Mouse (Mus musculus) 3T3-L1 (cell line): ENCODE measurements around the gene Tmem82.

ENCODE experiments used
- DNase-seq: peaks from one replicate; pipeline ENCODE4 v3.0.0-alpha.2; 2015; ENCODE audit warnings: low read depth, low spot score

Gene Tmem82

GRCm38 (mm10) chr4:141618565-141619243, at the start of gene Tmem82:
Gene Tmem82, minus strand, starts transcription at chr4:141618633.
- DNase-seq = peak; percentile 72

DNA sequence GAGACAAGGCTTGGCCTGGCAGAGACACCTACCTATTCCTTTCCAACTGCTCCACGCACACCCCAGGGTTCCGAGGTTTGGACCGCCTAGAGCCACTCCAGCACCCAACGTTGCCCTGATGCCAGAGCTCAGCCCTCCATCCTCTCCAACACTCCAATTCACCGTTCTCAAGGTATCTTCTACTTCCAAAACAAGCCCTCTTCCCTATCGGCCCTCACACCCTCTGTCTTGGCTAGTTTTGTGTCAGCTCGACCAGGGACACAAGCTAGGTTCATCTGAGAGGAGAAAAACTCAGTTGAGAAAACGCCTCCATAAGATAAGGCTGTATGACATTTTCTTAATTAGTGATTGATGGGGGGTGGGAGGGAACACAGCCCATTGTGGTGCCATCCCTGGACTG, 46.4 kb upstream of the Tmem82 start, which contains the start of gene Plekhm2:
Plekhm2 (minus strand) TSS at position 101 of the 400 bp plus-strand sequence.
- DNase-seq = no peak

- peak; percentile 51 for DNase-seq
These were observed 45.7 kb upstream of the Tmem82 start for GRCm38 (mm10) chr4:141664011-141664745.

GRCm38 (mm10) chr4:141663122-141663931, 44.9 kb upstream of the Tmem82 start:
- peak; percentile 34 for DNase-seq

DNA sequence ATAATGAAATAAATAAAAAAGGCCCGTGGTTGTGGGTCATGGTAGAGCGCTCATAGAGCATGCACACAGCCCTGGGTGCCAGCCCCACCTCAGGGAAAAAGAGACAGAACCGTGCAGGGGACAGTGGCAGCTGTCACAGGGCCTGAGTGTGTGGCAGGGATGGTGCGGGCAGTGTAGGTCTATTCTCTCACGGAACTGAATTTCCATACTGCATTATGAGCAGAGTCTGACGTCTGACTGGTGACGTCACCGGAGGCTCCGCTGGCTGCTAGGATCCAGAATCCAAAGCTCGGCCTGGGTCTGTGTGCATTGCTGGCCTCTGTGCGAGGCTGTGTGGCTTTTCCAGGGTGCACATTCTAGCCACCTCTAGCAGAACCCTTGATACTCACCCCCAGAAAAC, 42.5 kb upstream of the Tmem82 start:
- DNase-seq = no peak

GRCm38 (mm10) chr4:141659739-141660138, 41.3 kb upstream of the Tmem82 start:
- no peak for DNase-seq

DNA sequence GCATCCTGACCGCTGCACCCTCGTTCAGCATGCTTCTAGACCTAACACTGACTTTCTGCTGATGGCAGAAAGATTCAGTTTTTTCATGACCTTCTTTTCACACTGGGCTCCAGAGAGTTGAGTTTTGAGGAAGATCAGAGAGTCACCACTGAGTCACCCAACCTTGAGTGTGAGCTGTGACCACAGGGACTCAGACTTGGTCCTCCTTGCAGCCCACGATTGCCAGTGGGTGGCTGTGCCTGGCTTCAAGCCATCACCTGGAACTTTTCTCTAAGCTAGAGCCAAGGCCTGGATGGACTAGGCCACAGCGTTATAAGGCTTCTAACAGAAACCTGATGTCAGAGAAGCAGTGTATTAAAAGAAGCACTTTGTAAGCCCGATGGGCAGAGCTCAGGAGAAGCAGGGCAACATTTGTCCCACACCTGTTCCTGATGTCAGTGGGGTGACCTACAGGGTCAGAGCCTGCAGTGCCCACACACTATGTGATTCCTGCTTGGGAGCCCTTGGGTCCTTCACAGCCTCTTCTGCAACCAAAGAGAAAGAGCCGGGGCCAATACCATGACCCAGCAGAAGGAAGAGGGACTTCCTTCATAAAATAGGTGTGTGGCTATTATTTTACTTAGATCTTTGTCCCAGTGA, 40.5 kb upstream of the Tmem82 start:
- peak; percentile 51 for DNase-seq

DNA sequence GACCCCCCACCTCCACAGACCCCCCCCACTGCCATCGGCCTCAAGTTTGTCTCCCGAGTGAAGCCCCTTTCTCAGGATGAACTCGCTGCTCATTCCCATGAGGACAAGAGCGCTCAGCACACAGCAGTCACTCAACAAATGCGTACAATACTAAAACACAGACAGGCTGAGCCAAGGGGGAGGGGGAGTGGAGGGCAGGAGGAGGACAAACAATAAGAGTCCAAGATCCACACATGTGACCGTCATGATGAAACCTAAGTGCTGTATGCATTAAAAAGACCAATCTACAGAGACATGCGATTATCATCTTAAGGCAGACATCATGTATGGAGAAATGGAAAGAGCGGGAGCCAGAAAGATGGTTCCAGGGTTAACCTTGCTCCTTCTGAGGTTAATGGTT, 38.5 kb upstream of the Tmem82 start:
- no peak for DNase-seq

GRCm38 (mm10) chr4:141655908-141656608, 37.6 kb upstream of the Tmem82 start:
- no peak for DNase-seq

DNA sequence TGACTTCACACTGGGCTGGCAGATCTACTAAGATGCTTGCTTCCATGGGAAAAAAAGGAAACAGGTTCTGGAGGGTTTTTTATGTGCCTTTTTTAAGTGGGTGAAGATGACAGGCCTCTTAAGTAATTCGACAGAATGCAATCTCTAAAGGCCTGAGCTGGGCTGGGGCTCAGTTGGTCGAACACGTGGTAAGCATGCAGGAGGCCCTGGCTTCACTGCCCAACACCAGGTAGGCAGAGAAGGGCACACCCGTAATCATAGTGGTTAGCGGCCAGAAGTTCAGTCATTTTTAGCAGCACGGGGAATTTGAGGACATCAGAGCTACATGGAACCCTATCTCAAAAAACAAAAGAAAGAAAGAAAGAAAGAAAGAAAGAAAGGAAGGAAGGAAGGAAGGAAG, 36.1 kb upstream of the Tmem82 start:
- DNase-seq = no peak

DNA sequence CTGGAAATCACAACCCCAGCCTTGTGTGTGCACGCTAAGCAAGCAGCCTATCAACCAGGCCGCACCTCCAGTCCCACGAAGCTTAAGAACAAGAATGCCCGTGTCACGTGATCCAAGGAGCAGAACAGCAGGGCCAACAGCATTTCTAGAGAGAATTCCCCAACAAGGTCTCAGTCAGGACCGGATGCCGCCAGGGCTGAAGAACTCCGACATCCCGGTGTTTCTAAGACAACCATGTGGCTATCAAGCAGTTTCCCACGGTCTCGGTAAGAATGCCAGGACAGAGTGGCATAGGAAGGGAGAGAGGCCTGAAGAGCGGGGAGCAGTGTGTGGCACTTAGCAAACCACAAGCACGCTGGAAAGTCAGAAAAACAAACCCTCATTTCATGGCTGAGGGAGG, 35.4 kb upstream of the Tmem82 start:
- no peak for DNase-seq

- DNase-seq = no peak
These were observed 34.6 kb upstream of the Tmem82 start for GRCm38 (mm10) chr4:141653044-141653443.

GRCm38 (mm10) chr4:141651944-141652343, 33.5 kb upstream of the Tmem82 start:
- DNase-seq = no peak

DNA sequence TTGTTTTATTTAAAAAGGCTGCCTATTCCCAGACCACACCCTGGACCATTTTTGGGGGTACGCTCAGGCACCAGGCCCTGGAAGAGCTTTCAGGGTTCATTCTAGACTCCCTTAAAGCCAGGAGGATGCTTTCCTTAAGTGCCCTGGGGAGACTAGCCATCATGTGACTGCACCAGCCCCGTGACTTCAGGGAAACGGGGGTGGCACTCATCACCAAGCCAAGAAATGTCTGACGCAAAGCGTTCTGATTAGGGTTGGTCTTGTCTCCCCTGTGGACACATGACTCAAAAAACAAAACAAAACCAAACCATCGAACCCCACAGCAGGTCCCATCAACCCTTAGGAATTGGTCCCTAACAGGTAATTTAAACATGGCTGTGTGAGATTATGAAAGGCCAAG, 32.9 kb upstream of the Tmem82 start:
- DNase-seq = no peak

GRCm38 (mm10) chr4:141649244-141649643, 30.8 kb upstream of the Tmem82 start:
- no peak for DNase-seq

DNA sequence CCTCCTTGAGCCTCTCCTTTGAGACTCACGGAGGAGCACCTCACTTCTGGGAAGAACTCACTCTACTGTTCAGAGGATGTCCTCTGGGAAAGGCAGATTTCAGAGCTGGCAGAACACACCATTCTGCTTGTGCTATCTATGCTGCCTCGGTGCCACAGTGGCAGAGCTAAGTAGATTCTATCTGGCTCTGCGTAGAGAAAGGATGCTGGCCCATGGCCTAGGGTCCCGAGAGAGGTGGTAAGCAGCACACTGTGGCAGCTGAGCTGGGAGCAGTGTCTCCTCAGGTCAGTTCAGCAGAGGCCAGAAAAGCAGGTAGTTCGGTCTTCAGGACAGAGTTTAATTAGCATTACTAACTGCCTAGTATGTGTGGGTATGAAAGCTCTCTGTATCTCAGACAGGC, 29.8 kb upstream of the Tmem82 start:
- no peak for DNase-seq

GRCm38 (mm10) chr4:141647187-141647586, 28.8 kb upstream of the Tmem82 start:
- no peak for DNase-seq

DNA sequence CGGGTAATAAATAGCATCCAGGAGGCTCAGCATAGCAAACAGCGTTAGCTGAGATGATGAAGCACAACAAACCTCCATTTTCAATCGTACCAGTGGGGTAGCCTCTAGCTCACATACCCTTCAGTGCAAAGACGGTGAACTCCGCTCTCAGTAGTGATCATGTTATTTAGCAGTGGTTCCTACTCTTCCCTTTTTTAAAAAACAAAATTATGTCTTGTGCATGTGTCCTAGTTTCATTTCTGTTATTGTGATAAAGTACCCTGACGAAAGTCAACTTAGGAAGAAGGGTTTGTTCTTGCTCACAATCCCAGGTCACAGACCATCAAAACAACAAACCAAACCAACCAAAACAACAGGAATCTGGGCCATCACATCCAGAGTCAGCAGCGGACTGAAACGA, 27.6 kb upstream of the Tmem82 start:
- DNase-seq = no peak

DNA sequence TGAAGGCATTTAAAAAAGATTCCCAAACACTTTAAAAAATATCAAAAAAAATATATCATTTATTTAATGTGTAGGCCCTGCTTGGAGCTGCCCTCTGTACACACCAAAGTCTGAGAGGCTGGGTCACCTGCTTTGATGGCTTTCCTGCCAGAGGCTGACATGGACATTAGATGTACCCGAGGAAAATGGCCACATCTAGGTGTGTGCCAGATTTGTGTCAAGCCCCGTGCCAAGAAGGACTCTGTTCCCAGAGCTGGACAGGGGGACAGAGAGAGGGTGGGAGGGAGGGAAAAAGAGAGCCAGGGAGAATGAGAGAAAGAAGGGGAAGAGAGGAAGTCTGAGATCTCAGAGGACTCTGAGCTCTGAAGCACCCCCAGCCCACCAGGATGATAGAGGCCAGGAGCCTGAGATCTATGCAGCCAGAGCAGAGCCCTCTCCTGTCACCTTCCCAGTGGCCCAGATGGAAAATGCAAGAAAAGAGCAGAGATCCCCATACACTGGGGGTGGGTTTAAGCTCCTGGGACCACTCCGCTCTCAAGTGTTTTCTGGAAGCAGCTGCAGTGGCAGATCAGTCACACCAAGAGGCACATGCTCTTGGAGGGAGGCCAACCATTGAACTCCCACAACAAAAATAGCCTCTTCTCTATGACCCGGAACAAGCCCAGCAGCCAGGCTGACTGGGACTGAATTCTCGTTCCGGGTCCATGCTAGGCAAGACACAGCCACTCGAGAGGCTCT, 24.9 kb upstream of the Tmem82 start:
- peak; percentile 39 for DNase-seq

DNA sequence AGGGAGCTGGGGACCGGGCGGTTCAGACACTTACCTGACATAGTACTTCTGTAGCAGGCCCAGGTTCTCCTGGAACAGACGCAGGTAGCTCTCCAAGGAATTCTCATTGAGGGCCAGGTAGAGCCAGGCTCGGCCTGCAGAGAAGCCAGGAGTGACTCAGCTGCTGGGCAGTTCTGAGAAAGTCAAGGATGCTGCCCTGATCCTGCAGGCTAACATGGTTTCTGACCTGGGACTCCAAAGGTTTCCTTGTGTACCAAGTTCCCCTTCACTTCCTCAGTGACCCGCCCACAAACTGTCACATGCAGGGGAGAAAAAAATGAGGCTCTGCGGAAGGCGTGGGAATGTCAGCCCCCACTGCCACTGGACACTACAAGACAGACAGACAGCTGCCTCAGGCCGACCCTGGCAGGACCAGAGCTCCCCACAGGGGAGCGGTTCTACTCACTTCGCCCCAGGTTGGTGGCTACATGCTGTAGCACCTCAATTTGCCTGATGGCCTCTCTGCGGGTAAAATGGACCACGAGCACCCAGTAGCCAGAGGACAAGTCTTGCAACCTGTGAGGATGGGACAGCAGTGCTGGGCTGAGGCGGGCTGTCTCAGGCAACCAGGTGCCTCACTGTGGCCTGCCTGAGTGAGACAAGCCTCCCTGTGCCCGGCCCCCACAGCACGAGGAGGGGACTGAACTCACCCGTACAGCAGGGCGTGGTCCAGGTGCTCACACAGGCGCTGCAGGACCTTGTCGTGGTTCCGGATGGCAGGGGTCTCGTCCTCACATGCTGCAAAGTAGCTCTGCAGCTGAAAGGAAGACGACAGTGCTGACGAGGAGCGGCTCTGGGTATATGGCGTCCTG, 23.8 kb upstream of the Tmem82 start:
- DNase-seq = no peak
